Mouse (Mus musculus) lung, embryonic 15.5 days (tissue): ENCODE data around the gene Il12a. TPM values are rescaled to one million over a fixed set of nuclear protein-coding genes. Genes with fewer than 3 reads are reported as not detected.

ENCODE experiments used
- ATAC-seq: fragments of 200-750 bp; cut with Nextera tagmentation; 2 replicates; pipeline ENCODE4 v1.8.0; 2017; ENCODE audit warnings: moderate number of reproducible peaks, borderline replicate concordance; ENCODE audit not compliant: low FRiP score, low TSS enrichment; ENCODE audit errors: extremely low read depth
- H3K27ac ChIP-seq: fragments of 300-500 bp; sonication (generic); 2 replicates; pipeline ENCODE4 v1.5.1; 2015; ENCODE audit warnings: moderate library complexity, mild to moderate bottlenecking, inconsistent platforms
- H3K27me3 ChIP-seq: fragments of 300-500 bp; sonication (generic); 2 replicates; pipeline ENCODE4 v1.6.1; 2015; ENCODE audit warnings: inconsistent platforms
- H3K36me3 ChIP-seq: fragments of 300-500 bp; sonication (generic); 2 replicates; pipeline ENCODE4 v1.6.1; 2015; ENCODE audit warnings: inconsistent platforms
- H3K4me1 ChIP-seq: fragments of 300-500 bp; sonication (generic); 2 replicates; pipeline ENCODE4 v1.6.1; 2015; ENCODE audit warnings: inconsistent platforms
- H3K4me2 ChIP-seq: fragments of 300-500 bp; sonication (generic); 2 replicates; pipeline ENCODE4 v1.6.1; 2015; ENCODE audit warnings: inconsistent platforms, mild to moderate bottlenecking, moderate library complexity
- H3K4me3 ChIP-seq: fragments of 300-500 bp; sonication (generic); 2 replicates; pipeline ENCODE4 v1.5.1; 2015; ENCODE audit warnings: mild to moderate bottlenecking, inconsistent platforms
- H3K9ac ChIP-seq: fragments of 300-500 bp; sonication (generic); 2 replicates; pipeline ENCODE4 v1.6.1; 2015; ENCODE audit warnings: inconsistent platforms
- H3K9me3 ChIP-seq: fragments of 300-500 bp; sonication (generic); 2 replicates; pipeline ENCODE4 v1.6.1; 2016; ENCODE audit warnings: inconsistent platforms
- WGBS: fragments of 180-500 bp; shearing (Covaris S2); methylation state at CpG from one replicate; pipeline ENCODE4 v1.1.7; 2015; 5-methylcytosine and 5-hydroxymethylcytosine counted together
- polyA plus RNA-seq: library from polyadenylated mRNA; unstranded; fragments of >200 nt; fragmentation: Nextera tagmentation; extraction: Ambion mirVana; gene quantifications from 2 replicates; pipeline ENCODE4 v1.2.1, GENCODE M21; 2015

Gene Il12a
- polyA plus RNA-seq, 1 experiment from 2014 or later, result 0.16 TPM

DNA sequence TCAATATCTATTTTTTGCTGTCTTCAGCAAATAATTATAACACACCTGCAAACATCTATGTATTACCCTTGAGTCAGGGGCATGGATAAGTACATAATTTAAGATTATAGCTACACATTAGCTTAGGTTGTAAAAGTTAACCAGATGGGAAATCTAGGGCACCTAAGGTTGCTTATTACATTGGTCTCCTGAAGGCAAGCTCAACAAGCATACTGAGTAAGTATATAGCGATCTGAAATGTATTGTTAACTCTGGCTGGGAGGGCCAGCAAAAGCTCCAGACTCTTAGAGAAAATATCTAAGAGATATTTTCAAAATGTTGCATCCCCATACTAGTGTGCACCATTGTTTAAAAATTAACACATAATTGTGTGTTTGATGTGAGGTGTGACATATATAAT, 22.6 kb upstream of the Il12a start:
- 93% methylated on average over 1 of the region's 1 CpGs for WGBS
- Histone ChIP-seq H3K9me3 (no peaks in the 10 kb centered on the region), H3K9ac (no peak overlapping the region), H3K4me3 (no peak overlapping the region), H3K4me2 (no peak overlapping the region), H3K36me3 (no peaks in the 10 kb centered on the region), H3K27me3 (no peaks in the 10 kb centered on the region), H3K27ac (no peak overlapping the region), H3K4me1 (no peaks in the 10 kb centered on the region)
- no peak for ATAC-seq

DNA sequence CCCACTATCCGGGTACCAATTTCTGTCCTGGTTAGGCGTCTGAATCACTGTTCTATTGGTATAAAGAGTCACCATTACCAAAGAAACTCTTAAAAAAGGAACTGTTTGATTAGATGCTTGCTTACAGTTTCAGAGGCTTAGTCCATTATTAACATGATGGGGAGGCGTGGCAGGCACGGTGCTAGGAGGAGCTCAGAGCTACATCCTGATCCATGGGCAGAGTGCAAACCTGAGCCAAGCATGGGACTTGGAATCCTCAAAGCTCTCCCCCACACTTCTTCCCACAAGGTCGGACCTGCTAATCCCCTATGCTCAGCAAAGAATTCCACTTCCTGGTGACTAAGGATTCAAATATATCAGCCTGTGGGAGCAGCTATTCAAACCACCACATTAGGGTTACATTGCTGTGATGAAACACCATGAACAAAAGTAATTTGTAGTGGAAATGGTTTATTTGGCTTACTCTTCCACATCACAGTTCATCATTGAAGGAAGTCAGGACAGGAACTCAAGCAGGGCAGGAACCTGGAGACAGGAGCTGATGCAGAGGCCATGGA, 20.9 kb upstream of the Il12a start:
- Histone ChIP-seq H3K4me2 (no peak overlapping the region), H3K27me3 (no peaks in the 10 kb centered on the region), H3K4me3 (no peak overlapping the region), H3K9ac (no peak overlapping the region), H3K9me3 (no peaks in the 10 kb centered on the region), H3K27ac (no peak overlapping the region), H3K4me1 (no peaks in the 10 kb centered on the region), H3K36me3 (no peaks in the 10 kb centered on the region)
- ATAC-seq, result no peak
- WGBS, result 73% methylated on average over 5 of the region's 5 CpGs

DNA sequence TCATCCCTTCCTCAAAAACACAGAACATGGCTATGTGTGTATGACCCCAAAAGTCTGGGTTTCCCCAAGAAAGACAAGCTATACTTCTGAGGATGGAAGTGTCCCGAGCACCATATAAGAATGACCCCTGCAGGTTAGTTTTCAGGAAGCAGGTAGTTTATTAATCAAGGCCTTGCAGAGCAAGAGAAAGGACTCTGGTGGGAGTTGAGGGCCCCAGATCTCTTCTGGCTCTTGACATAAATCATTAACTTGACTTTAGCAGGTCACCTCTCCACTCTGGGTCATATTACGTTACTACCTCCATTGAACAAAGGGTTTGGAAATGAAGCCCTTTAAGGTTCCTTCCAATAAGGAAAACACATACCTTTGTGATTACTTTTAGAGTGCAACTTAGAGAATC, 15.7 kb upstream of the Il12a start:
- Histone ChIP-seq H3K4me1 (peaks cover 14% of the 10 kb centered on the region), H3K9me3 (no peaks in the 10 kb centered on the region), H3K27me3 (no peaks in the 10 kb centered on the region), H3K4me2 (no peak overlapping the region), H3K36me3 (no peaks in the 10 kb centered on the region), H3K9ac (no peak overlapping the region), H3K27ac (peak overlapping the region; percentile 42), H3K4me3 (no peak overlapping the region)
- WGBS, result 71% methylated on average over 2 of the region's 2 CpGs
- no peak for ATAC-seq

DNA sequence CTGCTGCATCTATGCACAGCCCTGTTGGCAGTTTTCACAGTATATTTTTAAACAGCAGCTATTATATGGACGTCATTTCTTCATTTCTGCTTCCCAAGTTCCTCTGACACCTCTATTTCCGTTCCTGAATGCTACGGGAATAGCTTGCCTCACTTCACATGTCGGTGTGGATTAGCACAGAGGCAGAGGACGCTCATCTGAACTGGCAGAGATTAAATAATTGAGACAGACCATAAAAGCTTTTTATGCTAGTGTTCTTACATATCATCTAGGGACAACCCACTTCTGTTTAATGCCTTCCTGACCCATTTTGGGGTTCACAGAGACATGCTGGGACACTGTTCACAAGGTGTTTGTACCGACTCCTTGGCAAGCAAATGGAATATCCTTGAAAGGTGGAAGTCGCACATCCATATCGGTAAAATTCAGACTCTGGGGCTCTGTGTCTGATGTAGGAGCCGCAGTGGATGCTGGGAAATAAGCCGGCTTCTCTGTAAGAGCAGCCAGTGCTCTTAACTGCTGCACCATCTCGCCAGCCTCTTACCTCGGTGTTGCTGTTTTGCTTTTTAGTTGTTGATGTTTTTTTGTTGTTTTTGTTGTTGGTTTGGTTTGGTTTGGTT, 15.1 kb upstream of the Il12a start:
- Histone ChIP-seq H3K9me3 (no peaks in the 10 kb centered on the region), H3K27ac (peak overlapping the region; percentile 42; the same call in 1 of the 2 replicates), H3K4me3 (no peak overlapping the region), H3K36me3 (no peaks in the 10 kb centered on the region), H3K4me1 (peaks cover 14% of the 10 kb centered on the region), H3K4me2 (no peak overlapping the region), H3K27me3 (no peaks in the 10 kb centered on the region), H3K9ac (no peak overlapping the region)
- WGBS, result 68% methylated on average over 12 of the region's 12 CpGs
- ATAC-seq, result no peak

DNA sequence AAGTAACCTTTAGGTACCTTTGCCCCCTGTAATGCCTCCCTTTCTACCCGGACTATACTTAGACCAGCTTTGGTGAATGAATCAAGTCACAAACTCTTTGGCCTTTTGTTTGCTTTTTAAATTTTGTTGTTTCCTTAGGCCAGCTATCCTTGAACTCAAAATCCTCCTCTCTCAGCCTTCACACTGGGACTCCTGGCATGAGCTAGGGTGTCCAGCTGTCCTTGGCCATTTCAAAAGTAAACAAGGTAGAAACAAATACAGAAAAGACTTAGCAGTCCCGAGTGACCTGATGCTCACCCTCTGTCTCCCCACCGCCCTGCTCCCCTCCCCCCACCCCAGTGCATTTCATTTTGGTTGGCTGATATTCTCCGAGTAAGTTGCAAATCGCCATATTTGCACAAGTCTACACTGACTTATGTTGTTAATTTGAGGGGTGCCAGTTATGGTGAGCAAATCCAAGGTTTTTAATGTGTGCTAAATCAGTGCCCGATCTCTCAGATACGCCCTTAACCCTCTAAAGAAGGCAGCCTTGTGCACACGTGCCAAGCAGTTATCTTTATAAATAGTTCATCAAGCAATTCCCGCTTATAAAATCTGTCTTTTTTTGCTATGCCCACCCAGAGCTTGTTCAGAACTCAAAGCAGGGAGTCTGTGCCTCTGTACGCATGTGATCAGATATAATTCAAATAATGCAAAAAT, 14.3 kb upstream of the Il12a start:
- peak; percentile 56 for ATAC-seq
- H3K4me3 ChIP-seq, result peak overlapping the region; percentile 36; the same call in 1 of the 2 replicates
- H3K36me3 ChIP-seq, result no peaks in the 10 kb centered on the region
- H3K27me3 ChIP-seq, result no peaks in the 10 kb centered on the region
- no peaks in the 10 kb centered on the region for H3K9me3 ChIP-seq
- peak overlapping the region; percentile 63 for H3K4me2 ChIP-seq
- no peak overlapping the region for H3K9ac ChIP-seq
- peaks cover 14% of the 10 kb centered on the region for H3K4me1 ChIP-seq
- WGBS, result 33% methylated on average over 10 of the region's 10 CpGs
- H3K27ac ChIP-seq, result peak overlapping the region; percentile 91

DNA sequence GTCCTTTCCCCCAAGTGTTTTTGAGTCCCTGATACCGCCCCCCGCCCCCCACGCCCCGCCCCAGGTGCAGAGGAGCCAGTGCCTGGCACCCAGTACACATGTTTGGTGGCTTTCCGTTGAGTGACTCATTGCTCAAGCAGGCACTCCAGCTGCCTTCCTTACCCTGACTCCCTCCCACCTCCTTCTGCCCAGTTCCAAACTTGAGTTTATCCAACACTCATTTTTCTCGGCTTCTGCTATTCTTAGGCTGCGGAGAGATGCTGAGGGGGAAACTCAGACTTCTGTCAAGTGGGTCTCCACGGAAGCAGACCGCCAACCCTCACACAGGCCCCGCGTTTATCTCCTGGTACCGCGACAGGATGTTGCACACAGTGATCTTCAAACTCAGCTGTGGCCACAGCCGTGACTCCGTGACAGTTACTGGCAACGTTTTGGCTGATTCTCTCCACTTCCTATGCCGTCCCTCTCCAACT, 13.6 kb upstream of the Il12a start:
- H3K4me2 ChIP-seq, result peak overlapping the region; percentile 63
- H3K27ac ChIP-seq, result peak overlapping the region; percentile 91
- WGBS, result 6% methylated on average over 17 of the region's 17 CpGs
- H3K9me3 ChIP-seq, result no peaks in the 10 kb centered on the region
- H3K36me3 ChIP-seq, result no peaks in the 10 kb centered on the region
- no peaks in the 10 kb centered on the region for H3K27me3 ChIP-seq
- H3K4me1 ChIP-seq, result peaks cover 14% of the 10 kb centered on the region
- peak; percentile 95 for ATAC-seq
- peak overlapping the region; percentile 36 for H3K4me3 ChIP-seq
- H3K9ac ChIP-seq, result 0 out of 2 replicates have a peak overlapping the region, but pooled peaks have one; percentile 14

DNA sequence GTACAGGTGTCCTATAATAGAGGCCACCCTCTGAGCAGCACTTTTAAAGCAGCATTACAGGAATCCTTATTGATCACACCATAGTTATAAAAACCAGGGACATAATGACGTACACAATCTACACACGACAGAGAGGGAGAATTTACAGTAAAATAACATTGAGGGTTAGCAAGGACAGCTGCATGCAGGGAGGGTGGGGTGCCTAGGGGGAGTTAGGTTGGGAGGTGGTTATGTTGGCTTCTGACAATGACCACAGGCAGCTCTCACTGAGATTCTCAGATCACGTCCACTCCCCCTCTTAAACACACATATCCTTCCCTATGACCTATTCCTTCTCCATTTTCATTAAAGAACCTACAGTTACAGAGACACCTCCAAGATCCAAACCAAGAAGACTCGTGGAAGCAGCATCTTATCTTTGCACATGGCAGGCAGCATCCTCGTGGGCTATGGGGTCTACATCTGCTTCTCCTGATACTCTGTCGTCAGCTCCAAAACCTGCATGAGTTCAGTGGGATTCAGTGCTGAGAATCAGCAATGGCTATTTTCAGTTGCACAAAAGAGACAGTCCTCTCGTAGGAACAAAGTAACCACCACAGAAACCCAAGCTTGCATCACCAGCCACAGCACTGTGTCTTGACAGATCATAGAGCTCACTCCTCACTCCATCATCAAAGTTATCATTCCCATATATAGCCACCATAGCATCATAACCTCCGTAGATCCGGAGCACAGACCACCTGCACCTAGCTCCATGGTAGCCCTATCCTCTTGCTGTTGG, 11.4 kb upstream of the Il12a start:
- no peak overlapping the region for H3K9ac ChIP-seq
- H3K27ac ChIP-seq, result no peak overlapping the region
- no peak overlapping the region for H3K4me2 ChIP-seq
- no peaks in the 10 kb centered on the region for H3K27me3 ChIP-seq
- no peak for ATAC-seq
- no peaks in the 10 kb centered on the region for H3K9me3 ChIP-seq
- no peak overlapping the region for H3K4me3 ChIP-seq
- H3K4me1 ChIP-seq, result peaks cover 14% of the 10 kb centered on the region
- no peaks in the 10 kb centered on the region for H3K36me3 ChIP-seq
- WGBS, result 81% methylated on average over 9 of the region's 9 CpGs

DNA sequence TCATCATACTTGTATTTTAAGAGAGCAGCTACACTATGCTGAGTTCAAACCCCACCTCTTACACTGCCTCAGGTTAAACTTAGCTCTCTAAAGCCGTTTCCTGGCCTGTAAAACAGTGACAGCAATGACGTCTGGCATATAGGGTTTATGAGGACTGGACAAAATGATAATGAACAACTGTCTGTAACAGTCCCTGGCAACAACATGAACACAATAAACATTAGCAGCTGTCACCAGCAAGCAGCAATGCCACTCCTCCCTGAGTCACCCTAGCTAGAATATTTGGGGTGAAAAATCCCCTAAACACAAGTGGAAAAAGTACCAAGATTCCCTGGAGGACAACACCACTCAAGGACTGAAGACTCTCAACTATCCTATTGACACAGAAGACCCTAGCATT, 6.9 kb upstream of the Il12a start:
- Histone ChIP-seq H3K4me3 (no peak overlapping the region), H3K4me1 (no peaks in the 10 kb centered on the region), H3K9ac (no peak overlapping the region), H3K36me3 (no peaks in the 10 kb centered on the region), H3K27me3 (no peaks in the 10 kb centered on the region), H3K4me2 (no peak overlapping the region), H3K27ac (no peak overlapping the region), H3K9me3 (no peaks in the 10 kb centered on the region)
- ATAC-seq, result no peak
- WGBS, result 40% methylated on average over 2 of the region's 2 CpGs

DNA sequence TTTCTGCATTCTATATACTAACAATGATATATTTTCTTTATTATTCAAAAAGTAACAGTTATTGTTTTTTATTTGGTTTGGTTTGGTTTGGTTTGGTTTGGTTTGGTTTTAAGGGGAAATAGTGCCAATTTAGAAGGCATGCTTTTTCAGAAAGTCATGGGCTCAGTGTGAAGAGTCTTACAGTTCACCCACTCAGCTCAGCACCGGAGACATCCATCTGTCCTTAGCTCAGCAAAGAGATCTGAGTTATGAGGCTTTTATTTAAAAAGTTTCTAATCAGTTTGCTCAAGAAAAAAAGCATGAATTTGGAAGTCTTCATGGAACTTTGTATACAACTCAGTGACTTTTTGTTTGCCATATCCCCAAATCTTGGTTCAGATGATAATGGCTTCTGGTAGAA, 6.2 kb upstream of the Il12a start:
- WGBS, result 63% methylated on average over 1 of the region's 1 CpGs
- H3K27ac ChIP-seq, result no peak overlapping the region
- no peak for ATAC-seq

DNA sequence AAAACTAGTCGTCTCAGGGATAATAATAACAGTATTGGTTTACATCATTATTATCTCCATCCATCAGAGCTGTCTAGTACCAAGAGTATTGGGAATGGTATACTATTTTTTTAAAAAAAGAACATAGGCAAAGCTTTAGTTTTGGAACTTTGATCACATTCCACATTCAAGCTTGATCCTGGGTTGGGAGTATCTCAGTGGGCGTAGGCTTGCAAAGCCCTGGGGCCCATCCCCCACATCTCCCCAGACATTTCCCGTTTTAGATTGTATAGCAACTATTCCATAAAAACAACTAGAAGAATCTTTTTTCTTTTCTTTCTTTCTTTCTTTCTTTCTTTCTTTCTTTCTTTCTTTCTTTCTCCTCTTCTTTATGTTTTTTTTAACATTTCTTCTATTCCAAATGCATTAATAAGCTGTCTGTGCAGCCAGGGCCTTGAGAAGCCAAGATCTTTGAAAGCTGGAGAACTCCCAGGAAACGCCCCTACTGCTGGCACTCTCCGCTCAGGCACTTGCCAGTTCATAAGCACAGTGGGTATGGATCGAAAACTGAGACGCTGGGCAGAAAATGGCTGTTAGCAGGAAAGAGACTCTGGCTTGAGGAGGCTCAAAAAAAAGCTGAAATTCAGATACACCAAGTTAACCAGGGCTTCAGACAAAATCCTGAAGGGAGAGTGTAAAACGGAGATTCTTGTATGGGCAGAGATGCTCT, 3.4 kb upstream of the Il12a start:
- ATAC-seq, result no peak
- H3K9ac ChIP-seq, result no peak overlapping the region
- no peaks in the 10 kb centered on the region for H3K27me3 ChIP-seq
- H3K36me3 ChIP-seq, result no peaks in the 10 kb centered on the region
- no peak overlapping the region for H3K4me2 ChIP-seq
- 63% methylated on average over 8 of the region's 8 CpGs for WGBS
- H3K9me3 ChIP-seq, result no peaks in the 10 kb centered on the region
- no peak overlapping the region for H3K4me3 ChIP-seq
- H3K4me1 ChIP-seq, result peaks cover 7% of the 10 kb centered on the region
- no peak overlapping the region for H3K27ac ChIP-seq

More for the DNA sequence above, 6.2 kb upstream of the Il12a start:
- no peak overlapping the region for H3K4me3 ChIP-seq
- no peaks in the 10 kb centered on the region for H3K36me3 ChIP-seq
- no peaks in the 10 kb centered on the region for H3K9me3 ChIP-seq
- H3K4me2 ChIP-seq, result no peak overlapping the region
- no peaks in the 10 kb centered on the region for H3K27me3 ChIP-seq
- H3K4me1 ChIP-seq, result no peaks in the 10 kb centered on the region
- no peak overlapping the region for H3K9ac ChIP-seq

DNA sequence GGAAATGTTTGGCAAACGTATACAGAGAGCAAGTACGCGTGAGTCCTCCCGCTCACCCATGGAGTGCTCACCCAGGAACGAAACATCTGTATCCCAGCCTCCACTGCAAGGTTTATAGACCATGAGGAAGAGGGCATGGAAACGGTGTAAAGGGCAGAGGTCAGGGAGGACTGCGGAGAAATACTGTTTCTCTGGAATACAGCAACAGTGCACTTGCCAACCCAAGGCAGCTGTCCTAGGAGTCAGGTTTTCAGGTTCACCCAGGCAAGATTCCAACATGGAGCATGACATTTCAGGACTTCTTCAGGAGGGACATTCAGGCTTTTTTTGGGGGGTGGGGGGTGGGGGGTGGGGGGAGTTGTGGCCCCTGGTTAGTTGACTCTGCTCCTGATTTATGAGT, 1.1 kb upstream of the Il12a start:
- Histone ChIP-seq H3K27me3 (no peaks in the 10 kb centered on the region), H3K4me3 (no peak overlapping the region), H3K4me2 (no peak overlapping the region), H3K9me3 (no peaks in the 10 kb centered on the region), H3K36me3 (no peaks in the 10 kb centered on the region), H3K9ac (no peak overlapping the region), H3K4me1 (peaks cover 27% of the 10 kb centered on the region), H3K27ac (no peak overlapping the region)
- 73% methylated on average over 7 of the region's 7 CpGs for WGBS
- no peak for ATAC-seq
